Mouse (Mus musculus) hematopoietic stem cell, adult 5-6 weeks (primary cell): ENCODE results near the gene Mgl2. TPM values are rescaled to one million over a fixed set of nuclear protein-coding genes. Genes with fewer than 3 reads are reported as not detected.
"Not testable (repeated sequence)": the region's sequence is repeated elsewhere in the genome, so short reads cannot be mapped to it uniquely, and the experiment has no call there.

ENCODE experiments used
- ATAC-seq, 2 experiments: fragments of 125-278 bp in 1 of 2; replicated peaks in 1 of 2; 2 replicates each; pipeline ENCODE4 v1.8.0; 2016 to 2017; ENCODE audit warnings: inconsistent platforms in 2 of 2, mild to moderate bottlenecking in 2 of 2, moderate number of reproducible peaks in 2 of 2, low read depth in 1 of 2, moderate TSS enrichment in 1 of 2; ENCODE audit not compliant: low FRiP score in 2 of 2, poor library complexity in 2 of 2, severe bottlenecking in 2 of 2, insufficient read depth in 1 of 2, low TSS enrichment in 1 of 2
- total RNA-seq: library from RNA; stranded (forward); fragments of 172-1452, 232-1000 nt; gene quantifications from 2 replicates; pipeline ENCODE4 v1.2.3, GENCODE M21; 2017

Gene Mgl2
- total RNA-seq, 1 experiment from 2014 or later = 1.2 TPM

- ATAC-seq = no peak
Measured at GRCm38 (mm10) chr11:70162336-70162735, 32.2 kb downstream of the Mgl2 start.

DNA sequence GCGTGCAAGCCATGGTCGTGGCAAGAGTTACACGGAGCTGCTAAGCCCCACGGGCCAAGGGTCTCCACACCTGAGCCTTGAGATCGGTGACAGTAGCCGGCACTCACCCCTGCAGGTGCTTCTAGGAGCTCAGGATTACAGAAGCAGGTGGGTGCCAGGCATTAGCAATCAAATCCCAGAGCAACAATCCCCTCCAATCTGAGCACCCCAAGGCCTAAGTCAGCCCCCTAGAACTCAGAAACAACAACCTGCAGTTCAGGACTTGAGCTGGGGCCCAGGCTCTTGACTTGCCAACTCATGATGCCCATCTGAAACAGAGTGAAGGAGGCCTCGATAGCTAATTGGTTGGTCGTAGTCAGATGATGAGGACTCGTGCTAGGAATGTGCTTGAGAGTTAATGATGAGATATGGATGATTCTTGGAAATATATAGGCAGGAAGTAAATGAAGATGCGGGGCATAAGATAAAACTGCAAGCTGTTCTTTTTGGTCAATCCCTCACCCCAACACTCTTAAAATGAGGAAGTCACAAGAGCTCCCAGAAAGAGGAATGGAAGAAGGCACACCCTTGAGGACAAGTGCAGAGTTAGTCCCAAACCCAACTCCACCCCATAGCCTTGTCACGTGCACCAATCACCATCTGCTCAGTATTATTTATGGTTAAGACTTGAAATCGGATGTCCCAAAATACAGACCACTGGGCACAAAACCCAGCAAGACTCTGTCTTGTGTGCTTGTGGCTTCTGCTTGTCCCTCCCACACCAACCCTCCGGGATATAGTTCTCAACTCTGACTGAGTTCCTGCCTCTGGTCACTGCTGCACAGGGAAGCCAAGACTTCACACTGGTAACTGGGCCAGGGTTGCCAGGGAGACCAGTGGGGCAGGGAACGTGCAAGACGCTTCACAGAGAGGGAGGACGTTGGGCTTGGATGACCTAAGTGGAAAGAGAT is 36.1 kb downstream of the Mgl2 start:
- peak; percentile 49 to 76 for ATAC-seq

- no peak for ATAC-seq
Measured at GRCm38 (mm10) chr11:70168136-70168535, 38.0 kb downstream of the Mgl2 start.

DNA sequence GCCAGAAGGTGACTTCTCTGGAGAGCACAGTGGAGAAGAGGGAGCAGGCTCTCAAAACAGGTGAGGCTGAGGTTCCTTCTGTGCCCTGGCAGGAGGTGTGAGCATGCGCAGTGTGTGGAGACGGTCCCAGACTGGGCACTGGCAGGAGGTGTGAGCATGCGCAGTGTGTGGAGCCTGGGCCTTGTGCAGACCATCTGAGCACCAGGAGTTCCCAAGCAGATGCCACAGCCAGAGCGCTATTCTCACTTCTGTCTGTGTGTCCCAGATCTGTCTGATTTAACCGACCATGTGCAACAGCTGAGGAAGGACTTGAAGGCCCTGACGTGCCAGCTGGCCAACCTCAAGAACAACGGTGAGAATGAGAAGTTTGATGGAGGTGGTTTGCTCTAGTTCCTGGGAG is 39.3 kb downstream of the Mgl2 start:
- not testable (repeated sequence) for ATAC-seq

GRCm38 (mm10) chr11:70170291-70170690 is 40.2 kb downstream of the Mgl2 start:
- no peak for ATAC-seq

DNA sequence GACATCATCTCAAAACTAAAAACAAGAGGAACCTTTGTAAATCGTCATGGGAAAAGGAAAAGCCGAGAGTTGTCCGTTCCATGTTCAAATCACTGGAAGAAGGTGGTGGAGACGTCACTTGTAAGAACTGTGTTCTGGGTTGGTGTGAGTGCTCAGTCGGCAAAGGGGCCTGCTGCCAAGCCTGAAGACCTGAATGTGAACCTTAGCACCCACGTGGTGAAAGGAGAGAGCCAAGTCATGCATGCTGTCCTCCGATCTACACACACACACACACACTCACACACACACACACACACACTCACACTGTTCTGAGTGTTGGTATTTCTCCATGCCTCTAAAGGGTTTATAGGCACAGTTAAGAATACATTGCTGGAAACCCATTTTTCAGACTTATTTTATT is 41.1 kb downstream of the Mgl2 start:
- no peak for ATAC-seq

GRCm38 (mm10) chr11:70171847-70172246 is 41.7 kb downstream of the Mgl2 start:
- ATAC-seq = no peak; a peak in 1 of 4 replicates

- no peak for ATAC-seq
Measured at GRCm38 (mm10) chr11:70172298-70172697, 42.2 kb downstream of the Mgl2 start.

DNA sequence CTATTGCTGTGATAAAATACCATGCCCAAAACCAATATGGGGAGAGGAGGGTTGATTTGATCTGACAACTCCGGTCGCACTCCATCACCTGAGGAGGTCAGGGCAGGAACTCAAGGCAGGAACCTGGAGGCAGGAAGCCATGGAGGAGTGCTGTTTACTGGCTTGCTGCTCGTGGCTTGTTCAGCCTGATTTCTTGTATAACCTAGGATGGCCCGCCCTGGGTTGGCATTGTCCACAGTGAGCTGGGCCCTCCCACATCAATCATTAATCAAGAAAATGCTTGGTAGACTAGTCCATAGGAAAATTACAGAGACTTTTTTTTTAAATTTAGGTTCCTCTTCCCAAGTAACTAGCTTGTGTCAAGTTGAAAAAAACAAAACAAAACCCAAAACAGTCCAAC is 44.4 kb downstream of the Mgl2 start:
- no peak for ATAC-seq

- ATAC-seq = no peak
Measured at GRCm38 (mm10) chr11:70177647-70178046, 47.5 kb downstream of the Mgl2 start.

DNA sequence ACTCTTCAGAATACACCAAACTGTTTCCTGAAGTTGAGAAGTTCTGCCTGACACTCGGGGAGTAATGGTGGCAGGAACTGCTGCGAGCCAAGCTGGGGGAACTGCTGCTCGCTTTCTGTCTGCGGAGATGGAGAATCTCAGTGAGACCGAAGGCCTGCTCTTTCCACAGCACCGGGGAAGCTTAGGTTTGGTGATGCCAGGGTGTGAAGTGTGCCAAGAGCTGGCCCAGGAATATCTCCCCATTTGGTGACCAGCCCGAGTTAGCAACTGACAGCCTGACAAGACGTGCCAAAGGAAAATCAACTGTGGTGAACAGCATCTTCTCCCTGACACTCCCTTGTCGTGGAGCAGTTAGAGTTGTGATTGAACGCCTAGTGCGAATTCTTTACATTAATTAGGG is 48.2 kb downstream of the Mgl2 start:
- no peak for ATAC-seq

- ATAC-seq = no peak
Measured at GRCm38 (mm10) chr11:70178756-70179155, 48.6 kb downstream of the Mgl2 start.

- ATAC-seq = peak in 1 of 2 experiments; percentile 46; a peak in 1 of 4 replicates
Measured at GRCm38 (mm10) chr11:70179401-70179800, 49.3 kb downstream of the Mgl2 start.

GRCm38 (mm10) chr11:70180496-70180895 is 50.4 kb downstream of the Mgl2 start:
- ATAC-seq = no peak

DNA sequence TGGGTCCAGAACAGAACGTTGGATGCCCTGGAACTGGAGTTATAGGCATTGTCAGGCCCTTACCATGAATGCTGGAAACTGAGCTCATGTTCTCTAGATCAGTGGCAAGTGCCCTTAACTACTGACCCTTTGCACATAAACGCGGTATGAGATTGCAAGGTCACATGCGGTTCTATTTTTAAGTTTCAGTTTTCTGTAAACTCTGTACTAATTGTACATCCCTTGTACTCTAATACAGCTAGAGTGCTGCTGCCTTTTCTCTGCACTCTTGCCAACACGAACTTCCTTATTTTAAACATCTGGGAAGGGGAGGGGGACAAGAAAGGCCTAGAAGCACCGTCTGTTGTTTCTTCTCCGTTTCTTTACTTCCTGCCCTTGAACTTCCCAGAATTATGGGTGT is 55.0 kb downstream of the Mgl2 start:
- ATAC-seq = peak; percentile 17 to 22; a peak in 2 of 4 replicates
